Mouse (Mus musculus): Measurements from ENCODE around the gene Lpxn. TPM values are rescaled to one million over a fixed set of nuclear protein-coding genes. Genes with fewer than 3 reads are reported as not detected.

Lpxn gene
- 1 to 10 TPM; 1.1 to 2.0 TPM for total RNA-seq (2021)

DNA sequence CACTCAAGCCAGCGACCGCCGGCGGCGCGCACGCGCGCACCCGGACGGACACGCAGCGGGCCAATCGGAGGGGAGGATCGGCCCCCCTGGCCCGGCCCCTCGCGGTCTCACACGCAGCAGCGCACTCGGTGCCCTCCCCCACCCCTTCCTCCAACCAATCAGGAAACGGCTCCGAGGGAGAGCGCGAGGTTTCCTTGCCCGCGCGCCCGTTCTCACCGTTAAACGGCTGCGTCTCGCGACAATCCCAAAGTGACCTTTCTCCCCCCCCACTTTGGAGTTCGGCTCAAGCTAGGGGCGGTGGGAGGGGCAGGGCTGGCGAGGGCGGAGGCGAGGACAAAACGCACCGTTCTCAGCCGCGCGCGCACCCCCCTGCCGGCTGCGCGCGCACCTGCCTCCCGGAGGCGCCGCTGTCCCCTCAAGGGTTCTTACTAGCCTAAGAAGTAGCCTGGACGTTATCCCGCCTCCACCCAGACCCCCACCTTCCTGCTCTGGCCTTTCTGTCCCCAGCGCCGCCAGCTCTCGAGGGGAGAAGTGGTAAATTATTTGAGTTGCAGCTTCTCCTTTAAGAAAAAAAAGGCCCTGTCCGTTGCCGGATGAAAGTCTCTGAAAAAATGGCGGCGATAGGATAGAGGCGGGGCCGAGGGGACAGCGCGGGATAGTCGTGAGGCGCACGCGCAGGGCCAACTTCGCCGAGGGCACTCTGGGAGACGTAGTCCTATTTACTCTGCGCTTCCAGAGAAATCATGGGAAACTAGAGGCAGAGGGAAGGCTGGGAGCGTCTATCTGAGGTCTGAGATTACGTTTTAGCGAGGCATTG, at the start of gene Lpxn, which contains the start of gene Zfp91:
Gene Lpxn, plus strand, starts transcription at position 683 of the 817 bp plus-strand sequence.
Gene Zfp91, minus strand, starts transcription at position 616 of the 817 bp plus-strand sequence.
- peak; percentile 97 for DNase-seq

DNA sequence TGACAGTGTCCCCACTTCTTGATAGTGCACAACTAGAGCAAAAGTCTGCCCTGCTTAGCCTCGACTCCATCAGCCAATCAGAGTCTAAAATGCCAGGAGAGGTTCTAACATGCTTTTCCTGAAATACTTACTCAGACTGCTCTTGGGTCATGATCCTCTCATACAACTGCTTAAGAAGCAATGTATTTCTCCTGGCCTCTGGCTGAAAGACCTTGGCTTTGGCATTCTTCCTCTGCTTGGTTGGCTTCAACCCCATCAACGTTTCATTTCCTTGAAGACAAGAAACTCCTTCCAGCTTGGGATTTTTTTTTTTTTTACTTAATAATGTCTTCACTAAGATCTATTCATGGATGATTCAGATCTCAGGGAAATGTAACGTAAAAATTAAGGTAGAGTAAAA, 39.7 kb upstream of the Lpxn start:
- no peak for DNase-seq

DNA sequence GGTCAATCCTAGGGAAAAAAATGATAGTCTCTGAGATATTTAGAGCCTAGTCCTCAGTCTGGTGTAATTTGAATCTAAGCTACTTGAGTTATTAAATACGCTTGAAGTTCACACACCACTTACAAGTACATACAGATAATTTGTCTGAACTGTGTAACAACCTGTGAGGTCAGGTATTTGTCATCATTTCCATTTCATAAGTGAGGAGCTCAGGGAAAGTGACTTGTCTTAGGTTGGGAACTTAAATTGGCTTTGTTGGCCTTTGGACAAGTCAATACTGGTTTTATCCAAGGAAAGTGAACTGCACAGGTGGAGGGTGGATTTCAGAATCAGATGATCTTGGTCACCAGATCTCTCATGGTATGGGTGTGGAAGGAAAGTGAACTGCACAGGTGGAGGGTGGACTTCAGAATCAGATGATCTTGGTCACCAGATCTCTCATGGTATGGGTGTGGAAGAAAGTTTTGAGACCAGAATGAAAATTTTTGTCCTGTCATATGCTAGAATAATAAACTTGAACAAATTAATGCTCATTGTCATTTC, 37.0 kb upstream of the Lpxn start:
- no peak for DNase-seq

DNA sequence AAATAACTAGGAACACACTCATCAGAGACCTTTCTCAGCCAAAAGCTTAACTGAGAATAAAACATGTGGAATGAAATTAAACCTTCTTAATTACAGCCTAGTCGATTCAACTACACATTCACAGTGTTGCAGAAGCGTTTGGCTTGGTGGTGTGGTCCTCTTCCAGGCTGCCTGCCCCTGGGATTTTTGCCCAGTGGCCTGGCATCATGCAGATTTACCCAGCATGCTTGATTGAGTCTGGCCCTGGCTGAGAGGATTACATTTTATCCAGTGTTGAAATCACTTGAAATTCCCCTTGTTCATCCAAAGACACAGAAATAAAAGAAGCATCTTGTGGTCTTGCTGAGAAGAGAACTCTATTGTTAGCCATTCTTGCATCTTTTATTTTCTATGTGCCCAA, 36.3 kb upstream of the Lpxn start:
- DNase-seq, result peak; percentile 50 to 63

DNA sequence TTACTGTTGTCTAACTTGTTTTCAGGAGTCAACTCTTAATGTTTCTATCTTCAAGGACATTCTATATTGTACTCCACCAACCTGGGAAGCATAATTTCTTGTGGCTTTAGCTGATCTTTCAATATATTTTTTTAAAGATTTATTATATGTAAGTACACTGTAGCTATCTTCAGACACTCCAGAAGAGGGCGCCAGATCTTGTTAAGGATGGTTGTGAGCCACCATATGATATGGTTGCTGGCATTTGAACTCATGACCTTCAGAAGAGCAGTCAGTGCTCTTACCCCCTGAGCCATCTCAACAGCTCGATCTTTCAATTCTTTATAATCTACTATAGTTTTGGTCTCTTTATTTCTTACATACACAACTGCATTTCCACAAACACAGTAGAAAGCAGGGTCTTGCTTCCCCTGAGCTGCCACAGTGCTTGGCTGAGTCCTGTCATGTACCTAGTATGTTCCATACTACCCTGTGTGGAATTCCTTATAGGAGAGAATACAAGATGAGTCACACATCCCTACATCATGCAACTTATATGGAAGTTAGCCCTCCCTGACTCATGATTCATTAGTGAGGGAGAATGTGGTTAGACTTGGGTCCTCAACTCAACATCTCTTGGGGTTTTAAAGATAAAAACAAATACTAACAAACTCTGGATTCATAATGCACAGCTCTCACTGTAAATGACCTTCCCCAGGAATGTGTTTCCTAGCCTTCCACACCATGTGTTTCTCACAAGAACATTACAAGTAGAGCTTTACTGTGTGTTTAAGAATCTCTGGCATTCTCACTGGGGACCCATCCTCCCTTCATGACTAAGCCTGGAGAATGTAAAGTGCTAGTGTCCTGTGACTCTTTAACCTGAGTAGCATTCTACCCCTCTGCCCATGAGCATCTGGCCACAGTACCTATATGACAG, 33.5 kb upstream of the Lpxn start:
- no peak for DNase-seq

DNA sequence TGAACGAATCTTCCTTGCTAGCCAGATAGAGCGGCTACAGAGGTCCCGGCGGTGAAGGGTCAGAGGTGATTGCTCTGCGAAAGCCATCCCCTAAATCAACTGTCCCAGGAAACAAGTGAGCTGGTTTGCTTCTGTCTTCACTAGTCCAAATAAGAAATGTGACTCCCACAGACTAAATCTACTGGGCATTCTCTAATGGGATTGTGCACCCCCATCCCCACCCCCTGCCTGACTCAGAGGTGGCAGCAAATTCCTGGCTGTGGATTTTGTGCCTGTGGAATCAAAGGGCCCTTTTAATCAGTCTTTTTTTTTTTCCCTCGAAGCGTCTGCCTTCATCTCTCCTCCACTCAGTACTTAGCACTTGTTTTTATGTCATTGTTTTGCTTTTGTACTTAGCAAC, 30.7 kb upstream of the Lpxn start, which contains the start of gene Cntf:
Gene Cntf, minus strand, starts transcription at position 325 of the 400 bp plus-strand sequence.
- DNase-seq, result no peak

DNA sequence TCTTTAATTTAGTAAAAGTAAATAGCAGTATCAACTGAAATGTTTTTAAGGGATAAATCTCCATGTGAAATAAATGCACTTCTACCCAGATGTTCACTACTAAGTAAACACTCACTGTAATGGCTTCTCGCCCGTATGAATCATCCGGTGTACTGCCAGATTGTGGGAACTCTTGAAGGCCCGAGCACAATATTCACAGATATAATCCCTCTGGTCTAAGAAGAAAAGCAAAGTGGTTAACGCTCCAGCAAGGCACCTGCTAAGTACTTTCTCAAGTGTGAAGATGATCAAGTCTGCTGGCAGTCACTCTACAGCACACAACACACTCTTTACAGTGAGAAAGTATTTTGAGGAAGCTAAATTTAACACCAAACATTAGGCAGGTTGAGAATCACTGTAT, 25.1 kb upstream of the Lpxn start:
- DNase-seq, result no peak

DNA sequence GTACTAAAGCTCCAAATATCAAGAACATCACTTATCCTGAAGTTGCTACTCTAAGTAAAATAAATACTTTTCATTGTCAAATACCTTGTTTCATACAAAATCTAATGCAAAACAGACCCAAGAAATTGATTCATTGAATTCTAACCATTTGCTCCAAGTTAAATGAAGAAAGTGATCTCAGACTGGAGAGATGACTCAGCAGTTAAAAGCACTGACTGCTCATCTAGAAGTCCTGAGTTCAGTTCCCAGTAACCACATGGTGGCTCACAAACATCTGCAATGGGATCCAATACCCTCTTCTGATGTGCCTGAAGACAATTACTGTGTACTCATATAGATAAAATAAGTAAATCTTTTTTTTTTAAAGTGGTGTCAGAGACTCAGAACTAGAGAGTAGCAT, 15.6 kb upstream of the Lpxn start:
- DNase-seq, result no peak

DNA sequence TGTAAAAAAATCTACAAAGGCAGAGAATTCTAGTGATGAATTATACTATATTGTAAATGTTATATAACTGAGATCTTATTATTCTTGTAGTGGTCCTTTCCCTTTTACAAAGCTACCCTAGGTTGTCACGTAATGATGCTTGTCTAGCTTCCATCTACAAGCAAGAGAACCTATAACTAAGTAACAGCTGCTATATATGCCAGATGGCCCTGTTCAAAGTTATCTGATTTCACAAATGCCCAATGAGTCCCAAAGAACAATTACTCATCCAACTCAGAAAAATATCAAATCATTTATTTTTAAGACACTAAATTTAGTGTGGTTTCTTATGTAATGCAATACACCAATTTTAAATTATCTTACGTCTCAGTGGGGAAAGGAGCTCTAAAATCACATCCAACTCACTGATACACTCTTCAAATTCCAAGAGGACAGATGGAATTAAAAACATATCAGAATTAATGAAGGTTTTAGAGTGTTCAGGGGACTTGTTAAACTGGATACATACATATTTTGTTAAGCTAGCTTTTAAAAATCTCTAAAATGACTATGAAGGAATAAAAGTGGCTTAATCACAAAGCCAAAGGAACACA, 9.1 kb upstream of the Lpxn start:
- no peak for DNase-seq

DNA sequence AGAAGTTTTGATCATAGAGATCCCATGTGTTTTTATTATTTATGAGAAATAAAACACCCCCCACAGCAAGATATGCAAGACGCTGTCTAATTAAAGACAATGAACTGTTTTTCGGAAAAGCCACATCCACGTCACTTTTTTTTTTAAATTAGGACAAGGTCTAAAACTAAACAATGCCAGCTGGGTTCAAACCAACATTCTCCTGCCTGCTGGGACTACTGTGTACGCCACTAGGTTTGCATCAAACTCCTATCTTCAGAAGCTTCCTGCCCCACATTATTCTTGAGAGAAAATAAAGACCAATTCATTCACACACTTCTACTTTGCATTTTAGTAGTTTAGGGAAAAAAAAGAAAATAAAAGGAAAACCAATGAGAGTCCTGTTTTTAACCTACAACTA, 8.3 kb upstream of the Lpxn start:
- DNase-seq, result no peak

DNA sequence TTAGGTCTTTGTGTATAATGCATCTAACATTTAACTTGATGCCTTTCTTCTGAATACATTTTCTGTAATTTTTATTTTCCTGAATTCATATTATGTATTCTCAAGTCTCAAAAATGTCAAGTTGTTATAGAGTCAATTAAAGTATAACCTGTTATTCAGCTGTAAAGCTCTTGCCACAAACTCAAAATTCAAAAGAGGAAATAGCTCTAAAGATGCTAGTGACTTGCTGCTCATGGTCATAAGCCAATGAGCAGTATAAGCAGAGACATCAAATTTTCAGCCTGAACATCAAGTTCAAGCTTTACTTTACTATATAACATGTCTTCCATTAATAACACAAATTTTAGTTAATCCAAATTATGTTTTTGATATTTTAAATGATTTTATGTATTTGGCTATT, 3.6 kb upstream of the Lpxn start:
- DNase-seq, result no peak

DNA sequence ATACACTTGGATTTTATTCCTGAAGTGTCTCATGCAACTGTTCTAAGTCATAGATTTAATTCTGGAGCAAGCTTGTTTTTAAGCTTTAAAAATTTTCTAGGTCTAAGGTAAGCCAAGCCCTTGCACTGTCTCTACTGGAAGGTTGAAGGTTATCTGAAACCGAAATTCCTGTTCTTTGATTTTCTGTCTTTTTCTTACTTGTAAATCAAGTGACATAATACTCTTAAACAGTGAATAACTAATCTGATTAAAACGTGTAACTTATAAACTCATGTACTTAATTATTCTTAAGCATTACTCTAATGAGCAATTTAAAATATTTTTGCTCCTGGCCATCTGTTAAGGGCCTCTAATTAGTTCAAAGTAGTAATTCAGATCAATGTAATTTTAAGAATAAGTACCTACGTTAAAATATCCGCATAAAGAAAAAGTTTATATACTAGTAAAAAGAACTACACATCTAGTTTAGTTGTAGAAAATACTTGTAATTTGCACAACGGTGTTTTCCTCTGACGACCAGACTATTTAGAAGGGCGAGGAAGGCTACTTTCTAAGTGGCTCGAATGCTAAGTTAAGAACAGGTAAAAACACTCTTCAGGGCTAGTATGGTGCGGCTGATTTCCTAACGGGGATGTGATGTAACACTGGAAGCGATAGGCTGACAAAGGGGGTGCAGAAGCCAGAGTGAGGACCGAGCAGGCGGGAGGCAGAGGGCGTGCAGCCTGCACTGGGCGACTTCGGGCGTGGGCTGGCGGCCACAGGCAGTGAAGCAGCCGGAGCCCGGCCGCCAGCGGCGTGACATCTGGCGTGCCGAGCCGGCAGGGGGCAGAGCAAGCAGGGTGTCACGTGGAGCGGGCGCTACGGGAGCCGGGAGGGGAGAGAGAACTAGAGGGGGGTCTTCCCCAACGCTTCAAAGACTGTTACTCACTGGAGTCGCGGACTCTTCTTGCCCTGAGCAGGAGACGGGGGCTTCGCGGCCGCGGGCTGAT, 1.6 kb upstream of the Lpxn start:
- peak; percentile 93 to 95 for DNase-seq

DNA sequence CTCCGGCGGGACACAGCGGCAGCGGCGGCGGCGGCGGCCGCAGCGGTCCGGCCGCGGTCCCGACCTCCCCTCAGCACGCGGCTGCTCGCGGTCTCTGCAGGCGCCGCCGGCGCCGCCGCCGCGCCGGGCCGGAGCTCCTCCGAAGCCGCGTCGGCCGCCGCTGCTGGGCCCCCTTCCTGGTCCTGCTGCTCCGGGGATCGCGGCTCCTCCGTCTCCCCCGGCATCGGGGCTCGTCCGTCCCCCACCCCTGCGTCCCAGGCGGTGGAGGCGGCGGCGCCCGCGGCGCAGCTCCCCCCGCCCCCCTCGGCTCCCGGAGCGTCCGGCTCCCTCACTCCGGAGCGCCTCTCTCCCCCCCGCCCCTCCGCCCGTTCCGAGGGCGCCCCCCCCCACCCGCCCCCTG, 883 bp upstream of the Lpxn start:
- DNase-seq, result no peak

DNA sequence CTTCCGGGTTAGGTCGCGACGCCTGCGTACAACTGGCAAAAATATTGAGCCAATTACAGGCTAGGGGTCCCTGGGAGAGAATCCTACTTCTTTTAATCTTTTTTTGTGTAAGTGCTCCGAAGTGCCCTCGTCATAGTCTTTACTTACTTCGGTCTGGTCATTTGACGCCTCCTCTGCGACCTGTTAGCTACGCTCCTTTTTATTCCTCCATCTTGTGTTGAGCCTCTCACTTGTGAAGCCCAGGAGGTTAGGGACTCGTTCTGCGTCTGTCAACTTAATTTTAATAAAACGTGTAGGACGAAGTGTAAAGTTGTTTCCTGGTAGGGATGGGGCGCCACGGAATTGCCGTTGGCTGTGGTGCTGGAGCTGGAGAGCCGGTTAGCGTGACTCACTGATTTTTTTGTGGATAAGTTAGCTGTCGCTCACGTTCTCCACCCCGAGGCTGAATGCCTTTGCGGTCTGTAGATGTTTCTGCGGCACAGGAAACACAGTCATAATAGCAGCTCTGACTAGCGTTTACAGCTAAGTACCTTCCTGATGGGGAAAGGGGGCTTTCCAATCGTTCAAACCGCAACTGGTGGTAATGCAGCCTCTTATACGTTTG, 437 bp downstream of the Lpxn start:
- DNase-seq, result peak in 1 of 2 experiments; percentile 60

DNA sequence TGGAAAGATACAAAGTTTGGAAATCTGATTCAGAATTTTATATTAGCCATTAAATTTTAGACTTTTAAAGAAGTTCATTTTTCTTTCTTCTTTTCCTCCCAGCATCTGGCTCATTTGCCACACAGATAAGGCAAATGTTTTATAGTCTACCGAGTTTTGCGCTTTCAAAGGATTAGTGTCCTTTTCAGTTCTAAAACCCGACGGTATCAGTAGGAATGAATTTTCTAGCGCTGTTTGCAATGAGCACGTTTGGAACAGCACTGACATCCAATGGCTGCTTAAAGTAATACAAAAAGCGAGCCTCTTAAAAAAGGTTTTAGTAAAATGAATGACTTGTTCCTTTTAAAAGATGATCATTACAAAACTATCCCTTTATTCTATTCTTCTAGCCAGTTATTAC, 1.1 kb downstream of the Lpxn start:
- no peak for DNase-seq

DNA sequence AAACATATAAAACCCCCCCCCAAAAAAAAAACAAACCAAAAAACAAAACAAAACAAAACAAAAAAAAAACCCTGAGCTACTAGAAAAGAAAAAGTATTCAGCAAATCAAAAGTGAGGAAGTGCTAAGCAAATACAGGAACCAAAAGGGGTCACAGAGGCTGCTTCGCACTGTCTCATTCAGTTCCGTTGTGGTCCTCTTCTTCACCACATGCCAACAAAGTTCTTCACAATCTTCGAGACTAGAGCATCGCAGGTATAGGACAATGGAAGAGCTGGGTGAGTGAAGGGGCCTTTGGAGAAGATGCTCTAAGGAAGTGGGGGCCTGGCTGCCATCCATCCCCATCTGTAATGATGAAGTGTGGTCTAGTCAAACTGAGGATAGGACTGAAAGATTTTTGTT, 2.4 kb downstream of the Lpxn start:
- DNase-seq, result no peak

DNA sequence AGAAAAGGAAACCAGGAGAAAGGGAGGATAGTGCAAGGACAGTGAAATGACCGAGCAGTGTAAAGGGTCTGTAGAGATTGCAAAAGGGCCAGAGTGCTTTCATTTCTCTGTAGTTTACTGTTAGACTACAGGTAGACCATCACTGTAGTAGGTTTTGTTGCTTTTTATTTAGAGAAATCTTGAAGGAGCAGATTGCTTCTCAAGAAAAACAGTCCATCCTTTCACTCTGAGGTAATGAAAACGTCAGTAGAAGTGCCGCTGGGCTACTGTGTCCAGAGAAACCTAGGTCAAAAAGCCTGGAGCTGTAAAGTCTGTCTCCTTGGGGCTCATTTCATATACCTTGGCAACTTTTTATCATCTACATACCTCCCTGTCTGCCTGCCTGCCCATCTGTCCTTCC, 3.1 kb downstream of the Lpxn start:
- DNase-seq, result no peak

DNA sequence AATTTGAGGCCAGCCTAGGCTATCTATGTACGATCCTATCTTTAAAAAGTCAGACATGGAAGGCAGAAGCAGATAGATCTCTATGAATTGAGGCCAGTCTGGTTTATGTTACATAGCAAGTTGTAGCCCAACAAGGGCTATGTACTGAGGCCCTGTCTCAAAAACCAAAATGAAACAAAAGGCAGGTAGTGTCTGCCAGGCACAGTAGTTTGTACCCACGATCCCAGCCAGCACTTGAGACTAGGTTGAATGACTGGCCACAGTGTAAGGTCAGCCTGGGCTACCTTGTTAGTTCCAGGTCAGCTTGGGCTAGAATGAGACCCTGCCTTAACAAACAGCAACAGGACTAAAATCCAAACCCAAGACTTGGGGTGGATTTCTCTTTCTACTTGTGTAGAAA, 4.6 kb downstream of the Lpxn start:
- no peak for DNase-seq

DNA sequence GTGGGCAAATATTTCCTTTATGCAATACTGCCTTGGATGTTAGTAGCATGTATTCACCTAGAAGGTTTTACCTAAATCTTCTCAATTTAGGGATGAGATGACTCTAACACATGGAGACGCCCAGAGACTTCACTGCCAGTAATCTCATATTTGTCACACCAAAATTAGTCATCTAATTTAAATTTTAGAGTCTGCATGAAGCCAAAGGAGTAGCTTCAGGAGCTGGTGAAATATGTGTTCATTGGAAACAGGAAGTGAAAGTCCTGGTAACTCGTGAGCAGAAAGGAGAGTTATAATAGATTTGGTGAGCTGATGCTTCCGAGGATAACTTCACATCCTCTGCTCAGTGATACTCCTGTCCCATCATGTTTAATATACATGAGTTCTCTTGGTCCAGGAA, 5.1 kb downstream of the Lpxn start:
- DNase-seq, result no peak

DNA sequence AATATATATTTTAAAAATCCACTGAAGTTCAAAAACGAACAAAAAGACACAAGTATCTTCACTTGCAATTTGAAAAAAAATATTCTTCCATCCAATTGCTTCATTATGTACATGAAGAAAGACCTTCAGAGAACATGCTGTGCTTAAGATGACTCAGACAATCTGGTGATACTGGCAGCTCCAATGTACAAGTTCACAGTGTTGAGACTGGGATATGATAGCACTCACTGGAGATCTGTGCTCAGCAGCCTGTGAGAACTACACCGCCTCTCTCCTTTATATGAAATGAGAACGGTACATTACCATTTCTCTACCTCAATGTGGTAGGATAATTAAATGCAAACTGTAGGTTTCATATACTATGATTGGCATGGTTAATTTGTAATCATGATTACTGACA, 6.8 kb downstream of the Lpxn start:
- no peak for DNase-seq

DNA sequence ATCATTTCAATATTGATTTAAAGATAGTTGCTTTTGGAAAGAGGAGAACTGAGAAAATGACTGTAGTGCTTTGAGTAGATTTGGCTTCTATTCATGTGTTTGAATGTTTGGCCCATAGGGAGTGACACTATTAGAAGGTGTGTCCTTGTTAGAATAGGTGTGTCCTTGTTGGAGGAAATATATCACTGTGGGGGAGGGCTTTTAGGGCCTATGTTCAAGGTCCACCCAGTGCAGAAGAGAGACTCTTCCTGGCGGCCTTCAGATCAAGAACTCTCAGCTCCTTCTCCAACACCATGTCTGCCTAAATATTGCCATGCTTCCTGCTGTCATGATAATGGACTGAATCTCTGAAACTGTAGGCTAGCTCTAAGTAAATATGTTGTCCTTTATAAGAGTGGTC, 8.2 kb downstream of the Lpxn start:
- DNase-seq, result no peak
